ENCODE assay signal across 14 mouse cellular contexts in genomic region chr17:79920355-79920754, GRCm38 (mm10). TPM values are rescaled to one million over a fixed set of nuclear protein-coding genes. Genes with fewer than 3 reads are reported as not detected.
A peak's percentile ranks its signal among the peaks of the same experiment; 100 is the strongest.
DNase-seq lines count a peak whose midpoint lies in the region; ATAC-seq and TF ChIP-seq lines count a peak whose summit lies in the region.
"Had no signal": no experiment of that assay in that cellular context is flagged by ENCODE, and none has a peak within 500 bp of the region (broad histone marks: within the 10 kb centered on the region; RNA-seq: fewer than 3 reads in every experiment).

No protein-coding gene starts in this region.

- H3K4me3 ChIP-seq in hindbrain, embryonic 15.5 days: no peak overlapping the region
- H3K4me3 ChIP-seq in hindbrain, embryonic 14.5 days (replicated peaks; ENCODE audit: low read length): no peak overlapping the region
- H3K4me3 ChIP-seq in liver, adult 2 months (ENCODE audit: insufficient read depth, low read depth, low read length): no peak overlapping the region
- H3K4me3 ChIP-seq in stomach, embryonic 16.5 days (replicated peaks; ENCODE audit: low read length): no peak overlapping the region
- H3K4me3 ChIP-seq in stomach, postnatal 0 days (ENCODE audit: low read depth, low read length): no peak overlapping the region
- H3K4me3 ChIP-seq: embryonic facial prominence, embryonic 15.5 days; megakaryocyte, embryonic 14.5 days; midbrain, embryonic 15.5 days had no signal

- H3K27me3 ChIP-seq in hindbrain, embryonic 15.5 days: no peaks in the 10 kb centered on the region
- no peaks in the 10 kb centered on the region for H3K27me3 ChIP-seq in hindbrain, embryonic 14.5 days (ENCODE audit: control insufficient read depth, insufficient read depth, low read length)
- no peaks in the 10 kb centered on the region for H3K27me3 ChIP-seq in liver, adult 2 months (ENCODE audit: control insufficient read depth, insufficient read depth, low read length)
- H3K27me3 ChIP-seq in stomach, embryonic 16.5 days (ENCODE audit: control insufficient read depth, insufficient read depth, low read length): no peaks in the 10 kb centered on the region
- no peaks in the 10 kb centered on the region for H3K27me3 ChIP-seq in stomach, postnatal 0 days (ENCODE audit: control insufficient read depth, insufficient read depth, low read length)
- H3K27me3 ChIP-seq: embryonic facial prominence, embryonic 15.5 days; midbrain, embryonic 15.5 days had no signal

- TF ChIP-seq CTCF in liver, adult 2 months (IDR thresholded peaks at IDR 0.05; ENCODE audit: low read depth, low read length): no peak
- TF ChIP-seq CTCF in stomach, postnatal 0 days (IDR thresholded peaks at IDR 0.05; ENCODE audit: low read depth): no peak

- no peak overlapping the region for H3K4me2 ChIP-seq in hindbrain, embryonic 15.5 days
- H3K4me2 ChIP-seq in hindbrain, embryonic 14.5 days (replicated peaks): no peak overlapping the region
- no peak overlapping the region for H3K4me2 ChIP-seq in stomach, embryonic 16.5 days (ENCODE audit: low read depth, low read length)
- H3K4me2 ChIP-seq in stomach, postnatal 0 days (replicated peaks; ENCODE audit: low read depth): no peak overlapping the region
- H3K4me2 ChIP-seq: embryonic facial prominence, embryonic 15.5 days; midbrain, embryonic 15.5 days had no signal

- no peaks in the 10 kb centered on the region for H3K9me3 ChIP-seq in hindbrain, embryonic 15.5 days
- no peaks in the 10 kb centered on the region for H3K9me3 ChIP-seq in hindbrain, embryonic 14.5 days (ENCODE audit: control insufficient read depth, low read length)
- H3K9me3 ChIP-seq in stomach, embryonic 16.5 days (replicated peaks; ENCODE audit: control insufficient read depth, low read length): no peaks in the 10 kb centered on the region
- no peaks in the 10 kb centered on the region for H3K9me3 ChIP-seq in stomach, postnatal 0 days (ENCODE audit: control insufficient read depth, low read length)
- H3K9me3 ChIP-seq: embryonic facial prominence, embryonic 15.5 days; midbrain, embryonic 15.5 days had no signal

- no peaks in the 10 kb centered on the region for H3K36me3 ChIP-seq in hindbrain, embryonic 15.5 days
- no peaks in the 10 kb centered on the region for H3K36me3 ChIP-seq in hindbrain, embryonic 14.5 days (replicated peaks; ENCODE audit: control insufficient read depth, insufficient read depth)
- H3K36me3 ChIP-seq in liver, adult 2 months (ENCODE audit: control insufficient read depth, insufficient read depth, low read length): no peaks in the 10 kb centered on the region
- H3K36me3 ChIP-seq in stomach, embryonic 16.5 days (ENCODE audit: control insufficient read depth, insufficient read depth, low read length): no peaks in the 10 kb centered on the region
- no peaks in the 10 kb centered on the region for H3K36me3 ChIP-seq in stomach, postnatal 0 days (ENCODE audit: control insufficient read depth, insufficient read depth, low read length)
- H3K36me3 ChIP-seq: embryonic facial prominence, embryonic 15.5 days; midbrain, embryonic 15.5 days had no signal

- no peak for TF ChIP-seq POLR2A in liver, adult 2 months (IDR thresholded peaks at IDR 0.05; ENCODE audit: extremely low read depth, insufficient read depth, low read length)

- H3K79me2 ChIP-seq in liver, adult 2 months (ENCODE audit: control insufficient read depth, insufficient read depth, low read length): no peaks in the 10 kb centered on the region

- peak; percentile 61; the same call in 1 of the 2 replicates for ATAC-seq in hindbrain, embryonic 15.5 days (ENCODE audit: low FRiP score, low read depth)
- ATAC-seq in hindbrain, embryonic 14.5 days (ENCODE audit: low FRiP score): no peak
- ATAC-seq in stomach, embryonic 16.5 days (ENCODE audit: insufficient read depth, low FRiP score): no peak
- ATAC-seq in stomach, postnatal 0 days (ENCODE audit: low FRiP score, low TSS enrichment): no peak
- ATAC-seq: intestine, postnatal 0 days had no signal

- no peak for TF ChIP-seq EP300 in stomach, postnatal 0 days (optimal IDR thresholded peaks at IDR 0.05)

- H3K4me1 ChIP-seq in hindbrain, embryonic 15.5 days (replicated peaks): 0 out of 2 replicates have a peak, but pooled peaks cover 6% of the 10 kb centered on the region
- 0 out of 2 replicates have a peak, but pooled peaks cover 2% of the 10 kb centered on the region for H3K4me1 ChIP-seq in hindbrain, embryonic 14.5 days (replicated peaks; ENCODE audit: control insufficient read depth, insufficient read depth, low read length)
- peaks cover 19% of the 10 kb centered on the region for H3K4me1 ChIP-seq in liver, adult 2 months (ENCODE audit: control insufficient read depth, insufficient read depth, low read length)
- H3K4me1 ChIP-seq in stomach, embryonic 16.5 days (ENCODE audit: control insufficient read depth, insufficient read depth, low read length): peaks cover 2% of the 10 kb centered on the region; the same call in 1 of the 2 replicates
- H3K4me1 ChIP-seq in stomach, postnatal 0 days (replicated peaks; ENCODE audit: control insufficient read depth, insufficient read depth): peaks cover 6% of the 10 kb centered on the region; the same call in 1 of the 2 replicates
- H3K4me1 ChIP-seq: embryonic facial prominence, embryonic 15.5 days; midbrain, embryonic 15.5 days had no signal

- 83% methylated on average over 2 of the region's 2 CpGs for WGBS in hindbrain, embryonic 15.5 days
- WGBS in hindbrain, embryonic 14.5 days: 79% methylated on average over 2 of the region's 2 CpGs
- WGBS in liver, adult 2 months: 73% methylated on average over 2 of the region's 2 CpGs
- WGBS in stomach, embryonic 16.5 days: 70% methylated on average over 2 of the region's 2 CpGs
- 55% methylated on average over 2 of the region's 2 CpGs for WGBS in stomach, postnatal 0 days

- DNase-seq in frontal cortex, adult 2 months (ENCODE audit: extremely low spot score in 1 of 2, low spot score in 1 of 2): peak; percentile 30 to 34
- DNase-seq in frontal cortex, postnatal 25 days (ENCODE audit: low spot score in 2 of 2): no peak
- DNase-seq in hindbrain, embryonic 14.5 days (ENCODE audit: low spot score): no peak
- no peak for DNase-seq in liver, adult 2 months (ENCODE audit: extremely low read depth, low read depth, low spot score)
- DNase-seq in liver: no peak
- no peak for DNase-seq in stomach, postnatal 0 days (ENCODE audit: low spot score)
- DNase-seq: thymus, adult 2 months had no signal

- H3K27ac ChIP-seq in hindbrain, embryonic 15.5 days (replicated peaks): peak overlapping the region; percentile 4; the same call in 1 of the 2 replicates
- no peak overlapping the region for H3K27ac ChIP-seq in hindbrain, embryonic 14.5 days
- peak overlapping the region; percentile 41 for H3K27ac ChIP-seq in liver, adult 2 months (replicated peaks; ENCODE audit: insufficient read depth, low read depth, low read length)
- peak overlapping the region; percentile 9; the same call in 1 of the 2 replicates for H3K27ac ChIP-seq in stomach, embryonic 16.5 days (ENCODE audit: low read length)
- H3K27ac ChIP-seq in stomach, postnatal 0 days (replicated peaks): no peak overlapping the region; the same call in none of the 2 replicates
- H3K27ac ChIP-seq: embryonic facial prominence, embryonic 15.5 days; kidney, postnatal 0 days; midbrain, embryonic 15.5 days had no signal

- H3K9ac ChIP-seq in hindbrain, embryonic 15.5 days: no peak overlapping the region
- H3K9ac ChIP-seq in hindbrain, embryonic 14.5 days: no peak overlapping the region
- H3K9ac ChIP-seq in liver, adult 2 months (ENCODE audit: low read depth, low read length): 0 out of 2 replicates have a peak overlapping the region, but pooled peaks have one; percentile 13
- H3K9ac ChIP-seq in stomach, embryonic 16.5 days (ENCODE audit: low read length): no peak overlapping the region
- H3K9ac ChIP-seq in stomach, postnatal 0 days (ENCODE audit: low read length): no peak overlapping the region
- H3K9ac ChIP-seq: embryonic facial prominence, embryonic 15.5 days; midbrain, embryonic 15.5 days had no signal

RNA-seq across cellular contexts. Expression of gene Atl2, which starts 24.4 kb away (rescaled TPM):
- 42.5 and 45.1 TPM in 2 replicates for polyA plus RNA-seq in frontal cortex, adult 2 months (2012; rRNA removed)
- polyA plus RNA-seq in hindbrain, embryonic 15.5 days (2015; fragmentation: Nextera tagmentation; extraction: Ambion mirVana): 34.2 and 35.5 TPM in 2 replicates
- polyA plus RNA-seq in hindbrain, embryonic 14.5 days (2014; fragmentation: Nextera tagmentation; extraction: Ambion mirVana): 39.4 and 44.5 TPM in 2 replicates
- total RNA-seq in liver, adult 2 months (2014; rRNA removed): 64.2 and 77.9 TPM in 2 replicates
- 25.8 and 28.2 TPM in 2 replicates for polyA plus RNA-seq in liver, adult 2 months (2012; rRNA removed)
- 46.5 and 46.6 TPM in 2 replicates for polyA plus RNA-seq in stomach, embryonic 16.5 days (2015; fragmentation: Nextera tagmentation; extraction: Ambion mirVana)
- 22.6 and 25.2 TPM in 2 replicates for polyA plus RNA-seq in stomach, postnatal 0 days (2015; fragmentation: Nextera tagmentation; extraction: Ambion mirVana)

Comparison
In these comparisons a context has a peak if more than half of its experiments do, and no peak if none do; other contexts are left out.
1. DNase-seq: peak in frontal cortex, adult 2 months (2 of 2); none in frontal cortex, postnatal 25 days (0 of 2), hindbrain, embryonic 14.5 days (single experiment), liver, adult 2 months (single experiment), liver (single experiment) and stomach, postnatal 0 days (single experiment).
2. H3K27ac ChIP-seq: peak in hindbrain, embryonic 15.5 days (single experiment), liver, adult 2 months (single experiment) and stomach, embryonic 16.5 days (single experiment); none in hindbrain, embryonic 14.5 days (single experiment) and stomach, postnatal 0 days (single experiment).